Mouse (Mus musculus) lung, adult 2 months (tissue): Measurements from ENCODE around the gene Psma4. TPM values are rescaled to one million over a fixed set of nuclear protein-coding genes. Genes with fewer than 3 reads are reported as not detected.
"Not testable (repeated sequence)": the region's sequence is repeated elsewhere in the genome, so short reads cannot be mapped to it uniquely, and the experiment has no call there.

ENCODE experiments used
- DNase-seq: peaks from one replicate; pipeline ENCODE4 v3.0.0; 2022
- H3K4me1 ChIP-seq: fragments of 200-500 bp; 2 replicates; pipeline ENCODE4 v1.6.1; 2011; ENCODE audit warnings: low read length; ENCODE audit not compliant: control insufficient read depth, insufficient read depth
- H3K4me3 ChIP-seq: fragments of 200-500 bp; replicated peaks from 2 replicates; pipeline ENCODE3; 2011; ENCODE audit warnings: low read depth, mild to moderate bottlenecking, control low read depth, low read length; ENCODE audit errors: extremely low read depth
- CTCF ChIP-seq: fragments of 200-500 bp; IDR thresholded peaks from 2 replicates; pipeline ENCODE4 v1.5.1; 2011; ENCODE audit warnings: mild to moderate bottlenecking, low read length, control low read depth; ENCODE audit not compliant: insufficient read depth
- POLR2A ChIP-seq: fragments of 200-500 bp; IDR thresholded peaks from 2 replicates; pipeline ENCODE4 v1.6.1; 2011; ENCODE audit warnings: low read depth, mild to moderate bottlenecking, control low read depth, low read length, borderline replicate concordance; ENCODE audit errors: extremely low read depth
- WGBS: fragments of 180-500 bp; shearing (Covaris S2); methylation state at CpG from one replicate; pipeline ENCODE4 v1.1.7; 2018; 5-methylcytosine and 5-hydroxymethylcytosine counted together
- polyA plus RNA-seq: library from polyadenylated mRNA; depleted of rRNA; stranded (reverse); fragments of >200 nt; gene quantifications from 2 replicates; pipeline ENCODE4 v1.2.3, GENCODE M21; 2012

Gene Psma4
- polyA plus RNA-seq, 1 experiment = 52.0 TPM

DNA sequence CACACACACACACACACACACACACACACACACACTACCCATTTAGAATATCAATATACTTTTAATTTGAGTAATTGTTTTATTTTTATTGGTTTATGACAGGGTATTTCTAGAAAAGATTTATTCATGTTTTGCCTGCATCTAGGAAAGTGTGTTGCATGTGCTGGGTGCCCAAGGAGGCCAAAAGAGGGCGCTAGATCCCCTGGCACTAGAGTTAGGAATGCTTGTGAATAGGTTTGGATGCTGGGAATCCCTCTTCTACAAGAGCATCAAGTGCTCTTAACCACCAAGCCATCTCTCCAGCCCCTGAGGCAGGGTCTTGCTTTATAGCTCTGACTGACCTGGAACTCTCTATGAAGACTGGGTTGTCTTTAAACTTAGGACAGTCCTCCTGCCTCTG is 18.8 kb upstream of the Psma4 start:
- Histone ChIP-seq H3K4me1 (no peaks in the 10 kb centered on the region), H3K4me3 (no peak overlapping the region)
- 14% methylated on average over 1 of the region's 1 CpGs for WGBS
- no peak for TF ChIP-seq POLR2A
- TF ChIP-seq CTCF = 0 out of 2 replicates have a peak, but pooled peaks have one; percentile 8
- no peak for DNase-seq

DNA sequence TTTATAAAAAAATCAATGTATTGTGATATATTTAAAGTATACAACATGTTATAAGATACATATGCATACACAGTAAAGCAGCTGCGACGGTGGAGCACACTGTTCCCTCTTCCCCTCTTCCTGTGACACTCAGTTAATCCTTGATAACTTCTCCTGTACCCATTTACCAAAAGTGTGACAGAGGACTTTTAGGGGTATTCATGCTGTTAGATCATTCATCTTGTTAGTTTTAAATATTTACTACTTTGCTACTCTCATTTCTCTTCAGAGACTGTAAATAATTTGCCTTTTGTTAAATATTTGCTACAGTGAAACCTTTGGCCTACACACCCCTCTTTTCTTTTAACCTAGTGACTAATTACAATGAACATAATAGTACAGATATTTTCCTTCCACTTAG is 18.2 kb upstream of the Psma4 start:
- Histone ChIP-seq H3K4me3 (no peak overlapping the region), H3K4me1 (no peaks in the 10 kb centered on the region)
- no peak for DNase-seq
- TF ChIP-seq CTCF (no peak), POLR2A (no peak)
- 75% methylated on average over 2 of the region's 2 CpGs for WGBS

DNA sequence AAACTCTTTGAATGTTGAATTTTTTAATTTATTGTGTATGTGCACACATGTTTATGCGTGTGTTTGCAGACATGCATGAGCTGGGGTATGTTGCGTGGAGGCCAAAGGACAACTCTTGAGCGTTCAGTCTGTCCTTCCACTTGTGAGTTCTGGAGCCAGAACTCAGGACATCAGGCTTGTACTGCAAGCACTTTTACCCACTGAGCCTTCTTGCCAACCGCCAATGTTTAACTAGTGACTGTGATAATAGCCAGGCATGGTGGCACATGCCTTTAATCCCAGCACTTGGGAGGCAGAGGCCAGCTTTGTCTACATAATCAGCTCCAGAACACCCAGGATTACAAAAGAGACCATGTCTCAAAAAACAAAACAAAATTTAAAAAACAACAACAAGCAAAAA is 8.5 kb upstream of the Psma4 start:
- DNase-seq = no peak
- WGBS = 87% methylated on average over 4 of the region's 4 CpGs
- Histone ChIP-seq H3K4me1 (no peaks in the 10 kb centered on the region), H3K4me3 (no peak overlapping the region)
- no peak for TF ChIP-seq POLR2A
- TF ChIP-seq CTCF = no peak

DNA sequence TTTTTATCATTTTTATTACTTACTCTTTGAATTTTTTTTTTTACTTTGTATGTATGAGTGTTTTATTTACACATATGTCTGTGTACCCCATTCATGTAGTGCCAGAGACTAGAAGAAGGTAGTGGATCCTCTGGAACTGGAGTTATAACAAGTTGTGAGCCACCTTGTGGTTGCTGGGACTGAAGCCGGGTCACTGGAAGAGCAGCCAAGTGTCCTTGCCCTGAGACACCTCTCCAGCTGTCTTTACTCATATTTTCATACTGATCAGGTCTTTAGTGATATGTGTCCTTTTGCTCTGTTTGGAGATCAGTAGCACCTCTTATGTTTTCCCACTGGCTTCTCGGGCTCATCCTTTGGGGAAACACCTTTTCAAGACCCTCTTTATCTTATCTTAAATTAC is 6.1 kb upstream of the Psma4 start:
- H3K4me3 ChIP-seq = no peak overlapping the region
- no peaks in the 10 kb centered on the region for H3K4me1 ChIP-seq
- TF ChIP-seq CTCF = no peak
- no peak for TF ChIP-seq POLR2A
- WGBS = 58% methylated on average over 2 of the region's 2 CpGs
- DNase-seq = no peak

DNA sequence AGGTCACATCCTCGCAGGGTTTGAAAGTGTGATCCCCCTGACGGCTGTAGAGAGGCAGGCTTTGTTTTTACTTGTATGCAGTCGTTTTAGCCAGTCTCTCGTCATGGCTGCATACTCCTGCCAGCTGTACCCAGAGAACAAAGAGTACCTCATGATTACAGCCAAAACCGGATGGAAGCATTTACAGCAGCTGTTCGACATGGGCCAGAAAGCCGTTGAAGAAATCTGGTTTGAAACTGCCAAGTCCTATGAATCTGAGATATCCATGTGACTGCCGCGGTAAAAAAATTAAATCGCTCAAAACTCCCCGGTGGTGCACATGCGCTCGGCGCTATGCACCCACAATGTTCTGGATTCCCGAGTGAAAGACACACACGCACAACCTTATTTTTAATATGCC is 4.3 kb upstream of the Psma4 start:
- 71% methylated on average over 16 of the region's 16 CpGs for WGBS
- TF ChIP-seq POLR2A (no peak), CTCF (no peak)
- no peak for DNase-seq
- Histone ChIP-seq H3K4me3 (no peak overlapping the region), H3K4me1 (peaks cover 2% of the 10 kb centered on the region)

DNA sequence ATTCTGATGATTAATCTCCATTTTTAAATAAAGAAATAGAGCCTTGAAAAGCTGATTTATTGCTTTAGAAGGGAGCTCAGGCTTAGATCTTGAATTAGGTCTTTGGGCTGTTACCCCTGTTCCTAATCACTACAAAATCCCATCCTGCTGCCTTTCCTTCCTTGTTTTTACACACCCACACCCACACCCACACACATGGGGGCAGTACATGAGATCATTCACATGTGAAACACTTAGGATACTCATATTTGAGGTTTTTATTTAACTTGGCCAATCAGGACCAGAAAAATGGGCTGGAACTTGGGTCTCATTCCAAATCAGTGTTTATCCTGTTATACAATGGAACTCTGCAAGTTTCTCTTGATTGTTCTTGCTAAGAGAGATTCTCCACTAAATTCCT is 1.1 kb upstream of the Psma4 start:
- TF ChIP-seq POLR2A = no peak
- no peak for TF ChIP-seq CTCF
- no peak for DNase-seq
- Histone ChIP-seq H3K4me3 (no peak overlapping the region), H3K4me1 (peaks cover 7% of the 10 kb centered on the region)

DNA sequence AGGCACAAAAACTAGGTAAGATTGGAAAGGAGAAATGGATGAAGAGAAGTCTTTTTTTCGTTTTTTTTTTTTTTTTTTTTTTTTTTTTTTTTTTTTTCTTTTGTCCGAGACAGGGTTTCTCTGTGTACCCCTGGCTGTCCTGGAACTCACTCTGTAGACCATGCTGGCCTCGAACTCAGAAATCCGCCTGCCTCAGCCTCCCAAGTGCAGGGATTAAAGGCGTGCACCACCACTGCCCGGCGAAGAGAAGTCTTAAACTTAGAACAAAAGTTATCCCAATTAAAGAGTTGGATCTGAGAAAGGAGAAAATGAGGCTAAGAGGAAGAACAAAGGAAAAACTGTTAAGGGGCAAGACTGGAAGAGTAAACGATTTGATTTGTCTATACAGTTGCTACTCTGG is 428 bp upstream of the Psma4 start:
- WGBS = 30% methylated on average over 8 of the region's 8 CpGs
- not testable (repeated sequence) for H3K4me1 ChIP-seq
- DNase-seq = peak; percentile 7
- H3K4me3 ChIP-seq = peak overlapping the region; percentile 98

GRCm38 (mm10) chr9:54961059-54961458 is 10.5 kb downstream of the Psma4 start:
- no peak for DNase-seq
- Histone ChIP-seq H3K4me3 (no peak overlapping the region), H3K4me1 (no peaks in the 10 kb centered on the region)
- 78% methylated on average over 4 of the region's 4 CpGs for WGBS
- TF ChIP-seq POLR2A (no peak), CTCF (no peak)

GRCm38 (mm10) chr9:54963669-54964068 is 13.1 kb downstream of the Psma4 start:
- Histone ChIP-seq H3K4me1 (no peaks in the 10 kb centered on the region), H3K4me3 (no peak overlapping the region)
- TF ChIP-seq POLR2A = no peak
- no peak for TF ChIP-seq CTCF
- DNase-seq = no peak

- Histone ChIP-seq H3K4me1 (no peaks in the 10 kb centered on the region), H3K4me3 (no peak overlapping the region)
- WGBS = 48% methylated on average over 8 of the region's 8 CpGs
- TF ChIP-seq POLR2A = no peak
- TF ChIP-seq CTCF = no peak
- DNase-seq = no peak
Measured at GRCm38 (mm10) chr9:54969972-54970637, 19.5 kb downstream of the Psma4 start.
